Mouse (Mus musculus) layer of hippocampus, postnatal 14 days (tissue): ENCODE results near the gene Thbd. TPM values are rescaled to one million over a fixed set of nuclear protein-coding genes. Genes with fewer than 3 reads are reported as not detected.

Experiments used
- DNase-seq, 2 experiments: peaks; one replicate each; pipeline ENCODE4 v3.0.0; 2021 to 2022; ENCODE audit warnings: low spot score in 2 of 2, mixed read lengths in 1 of 2
- total RNA-seq, 2 experiments: library from RNA; stranded (reverse); gene quantifications; 2 replicates each; pipeline ENCODE4 v1.2.3; 2021

The Thbd gene
- total RNA-seq, 2 experiments from 2014 or later = 3.3 to 4.3 TPM

GRCm38 (mm10) chr2:148425709-148426382 lies 17.9 kb upstream of the Thbd start:
- no peak for DNase-seq

- no peak for DNase-seq
Observed at GRCm38 (mm10) chr2:148421706-148422105, 13.7 kb upstream of the Thbd start.

DNA sequence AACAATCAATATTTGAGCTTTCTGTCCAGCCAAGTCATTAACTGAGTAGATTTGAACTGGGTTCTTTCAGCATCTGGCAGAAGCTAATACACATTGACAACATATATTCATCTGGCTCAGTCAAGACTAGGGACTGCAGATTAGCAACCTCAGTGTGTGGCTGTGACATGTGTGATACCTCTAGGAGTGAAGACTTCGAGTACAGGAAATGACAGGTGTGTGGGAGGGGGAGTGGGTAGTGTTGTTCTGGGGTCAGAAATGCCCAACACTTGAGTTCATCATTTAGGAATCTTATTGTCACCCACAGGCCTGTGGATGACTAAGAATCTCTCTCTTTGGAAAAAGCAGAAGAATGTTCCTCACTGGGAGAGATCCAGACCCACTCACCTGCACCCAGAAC lies 13.1 kb upstream of the Thbd start:
- DNase-seq = no peak

GRCm38 (mm10) chr2:148419776-148420175 lies 11.8 kb upstream of the Thbd start:
- DNase-seq = no peak

DNA sequence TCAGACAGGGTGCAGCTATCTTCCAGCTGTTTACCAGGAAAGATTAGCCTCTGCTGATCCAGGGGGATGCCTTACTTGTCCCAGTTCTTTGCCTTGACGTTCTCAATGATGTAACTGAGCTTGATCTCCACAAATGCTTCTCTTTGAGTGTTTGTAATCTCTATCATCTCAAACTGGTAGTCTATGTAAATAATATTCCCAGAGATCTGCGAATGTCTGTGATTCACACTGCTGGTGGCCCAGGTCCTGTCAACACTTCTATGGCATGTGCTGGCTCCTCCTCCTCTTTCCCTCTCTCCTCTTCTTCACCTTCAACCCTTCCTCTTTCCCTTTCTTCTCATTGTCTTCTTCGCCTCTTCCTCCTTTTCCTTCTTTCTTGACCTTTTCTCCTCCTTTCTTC lies 11.2 kb upstream of the Thbd start:
- no peak for DNase-seq

DNA sequence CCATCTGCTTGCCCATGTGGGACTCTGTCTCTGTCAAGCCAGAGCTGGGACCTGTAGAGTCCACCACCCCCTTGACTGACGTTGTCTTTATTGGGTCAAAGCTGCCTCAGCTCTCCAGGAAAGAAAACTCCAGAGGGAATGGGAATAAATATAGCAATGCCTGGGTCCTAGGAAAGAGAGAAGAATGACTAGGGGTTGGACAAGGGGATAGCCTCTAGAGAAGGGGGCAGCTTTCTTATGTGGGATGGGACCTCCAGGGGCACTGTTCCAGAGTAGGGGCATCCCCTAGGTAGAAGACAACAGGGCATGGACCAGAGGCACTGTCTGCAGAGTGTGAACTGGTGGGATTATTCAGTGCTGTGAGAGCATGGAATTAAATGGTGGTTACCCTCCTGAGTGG lies 1.8 kb upstream of the Thbd start:
- DNase-seq = no peak

DNA sequence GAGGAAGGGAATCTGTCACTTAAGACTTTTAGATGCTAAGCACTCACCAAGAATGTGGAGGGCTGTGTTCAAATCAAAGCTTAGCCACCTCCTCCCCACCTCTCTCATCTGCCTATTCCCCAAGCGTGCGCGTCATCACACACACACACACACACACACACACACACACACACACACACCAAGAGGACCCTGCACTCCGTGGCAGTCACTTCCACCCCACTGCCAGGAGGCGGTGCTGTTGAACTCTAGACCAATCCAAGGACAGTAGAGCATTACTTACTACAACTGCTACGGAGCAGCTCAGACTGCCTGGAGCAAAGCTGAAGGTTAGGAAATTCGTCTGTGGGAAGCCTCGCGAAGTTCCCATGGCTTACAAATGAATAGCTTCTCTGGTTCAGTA lies 1.2 kb upstream of the Thbd start:
- peak; percentile 75 for DNase-seq

DNA sequence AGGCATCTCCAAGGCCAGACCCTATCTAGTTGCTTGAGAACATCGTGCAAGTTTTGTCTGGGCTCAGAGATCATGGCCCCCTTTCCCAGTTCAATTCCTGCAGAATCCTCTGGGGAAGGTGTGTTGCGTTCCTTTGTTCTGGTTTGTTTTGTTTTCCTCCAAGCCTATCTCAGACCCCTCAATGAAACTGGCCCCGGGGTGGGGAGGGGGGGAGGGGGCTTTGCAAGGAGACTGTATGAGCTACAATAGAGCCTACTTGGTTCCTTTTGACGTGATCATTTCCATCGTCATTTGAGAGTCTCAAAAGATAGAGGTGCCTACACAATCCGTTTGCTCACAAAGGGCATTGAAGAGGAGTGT lies 753 bp upstream of the Thbd start:
- DNase-seq = no peak

GRCm38 (mm10) chr2:148406971-148407869 lies 768 bp downstream of the Thbd start:
- DNase-seq = no peak

DNA sequence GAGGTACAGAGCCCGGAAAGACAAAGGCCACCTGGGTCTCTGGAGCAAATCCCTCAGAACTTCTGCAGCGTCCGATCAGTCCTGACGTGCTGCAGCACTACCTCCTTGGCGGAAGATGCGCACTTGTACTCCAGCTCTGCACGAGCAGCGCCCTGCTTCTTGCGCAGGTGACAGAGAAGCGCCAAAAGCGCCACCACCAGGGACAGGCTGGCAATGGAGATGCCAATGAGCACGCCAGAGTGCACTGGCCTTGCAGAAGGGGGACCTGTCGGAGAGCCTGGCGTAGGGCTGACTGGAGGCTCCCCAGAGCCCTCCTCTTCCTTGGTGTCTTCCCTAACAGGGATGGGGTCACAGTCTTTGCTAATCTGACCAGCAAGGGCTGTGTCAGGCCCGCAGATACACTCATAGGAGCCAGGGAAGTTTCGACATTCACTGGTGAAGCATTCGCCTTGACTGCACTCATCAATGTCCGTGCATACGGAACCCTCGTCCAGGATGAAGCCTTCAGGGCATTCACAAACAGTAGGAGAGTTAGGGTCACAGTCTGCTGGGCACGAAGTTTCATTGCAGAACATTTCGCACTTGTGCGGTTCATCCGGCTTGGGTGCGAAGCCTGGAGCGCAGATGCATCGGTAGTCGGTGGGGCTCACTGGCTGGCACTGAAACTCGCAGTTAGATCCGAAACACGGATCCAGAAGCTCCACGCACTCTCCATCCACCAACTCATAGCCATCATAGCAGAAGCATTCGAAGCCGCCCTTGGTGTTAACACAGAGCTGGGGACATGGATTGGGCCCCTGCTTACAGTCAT lies 1.6 kb downstream of the Thbd start:
- DNase-seq = no peak

DNA sequence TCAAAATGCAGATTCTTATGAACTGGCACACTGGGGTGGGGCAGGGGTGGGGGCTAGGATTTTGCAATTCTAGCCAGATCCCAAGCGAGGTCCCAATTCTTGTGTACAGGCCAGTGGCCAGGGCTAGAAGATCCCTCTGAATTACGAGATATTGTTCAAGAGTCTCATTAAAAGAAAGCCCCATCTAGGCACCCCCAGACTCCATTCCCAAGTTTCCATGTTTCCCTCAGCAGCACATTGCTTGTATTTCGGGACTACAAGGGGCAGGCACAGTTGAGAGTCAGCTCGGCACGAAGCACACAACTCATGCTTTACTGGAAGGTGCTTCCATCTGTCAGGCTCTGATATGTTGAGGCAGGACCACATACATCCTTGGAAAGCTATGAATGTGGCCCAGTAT lies 3.1 kb downstream of the Thbd start:
- DNase-seq = no peak

DNA sequence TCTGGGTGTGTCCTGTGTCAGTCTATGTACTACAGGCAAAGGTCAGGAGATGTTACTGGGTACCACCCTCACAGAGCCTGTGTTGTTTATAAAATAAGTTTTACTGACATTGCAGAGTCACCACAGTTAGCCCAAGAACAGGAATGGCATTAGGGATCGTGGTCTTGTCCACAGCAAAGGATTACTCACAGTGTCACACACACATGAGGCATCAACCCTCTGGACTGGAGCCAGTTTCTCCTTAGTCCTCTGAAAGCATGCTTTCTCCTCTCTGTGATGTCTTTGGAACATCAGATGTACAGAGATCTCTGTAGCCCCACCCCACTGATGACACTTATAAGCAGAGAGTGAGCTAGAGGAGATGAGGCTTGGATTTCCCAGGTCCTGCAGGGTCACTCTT lies 5.8 kb downstream of the Thbd start:
- DNase-seq = no peak

- DNase-seq = no peak
Observed at GRCm38 (mm10) chr2:148398901-148399685, 8.9 kb downstream of the Thbd start.

- DNase-seq = no peak
Observed at GRCm38 (mm10) chr2:148397784-148398100, 10.2 kb downstream of the Thbd start.

DNA sequence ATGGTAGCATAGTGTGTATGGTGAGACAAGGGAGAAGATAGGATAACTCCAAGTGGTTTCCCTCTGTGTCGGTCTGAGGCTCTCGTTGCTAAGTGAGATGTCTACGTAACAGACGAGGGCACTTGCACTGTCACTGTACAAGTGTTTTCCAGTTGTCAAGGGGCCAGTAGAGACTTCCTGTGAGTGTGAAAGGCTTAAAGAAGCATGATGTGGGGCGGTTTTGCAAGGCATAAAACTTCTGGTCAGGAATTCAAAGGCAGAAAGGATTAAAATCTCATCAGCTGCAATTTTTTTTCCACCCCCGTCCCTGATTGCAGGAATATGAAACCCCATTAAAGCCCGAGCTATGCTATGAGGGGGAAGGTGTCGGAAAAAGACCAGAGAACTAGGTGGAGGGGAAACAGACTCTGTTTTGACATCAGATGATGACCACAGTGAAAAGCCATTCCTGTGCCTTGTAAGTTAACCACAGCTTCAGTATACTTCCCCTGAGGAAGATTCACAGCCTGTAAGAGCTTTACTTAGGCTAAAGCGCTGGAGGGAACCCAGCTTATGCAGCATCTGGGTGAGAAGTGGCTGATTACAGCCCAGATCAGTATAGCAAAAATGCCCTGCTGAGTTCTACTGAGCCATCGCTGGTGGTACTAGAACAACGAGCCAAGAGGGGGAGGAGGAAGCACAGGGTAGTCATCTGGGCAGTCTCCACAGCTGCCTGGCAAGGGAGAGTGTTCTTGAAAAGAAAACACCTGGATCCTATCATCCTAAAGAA lies 10.8 kb downstream of the Thbd start:
- DNase-seq = no peak

DNA sequence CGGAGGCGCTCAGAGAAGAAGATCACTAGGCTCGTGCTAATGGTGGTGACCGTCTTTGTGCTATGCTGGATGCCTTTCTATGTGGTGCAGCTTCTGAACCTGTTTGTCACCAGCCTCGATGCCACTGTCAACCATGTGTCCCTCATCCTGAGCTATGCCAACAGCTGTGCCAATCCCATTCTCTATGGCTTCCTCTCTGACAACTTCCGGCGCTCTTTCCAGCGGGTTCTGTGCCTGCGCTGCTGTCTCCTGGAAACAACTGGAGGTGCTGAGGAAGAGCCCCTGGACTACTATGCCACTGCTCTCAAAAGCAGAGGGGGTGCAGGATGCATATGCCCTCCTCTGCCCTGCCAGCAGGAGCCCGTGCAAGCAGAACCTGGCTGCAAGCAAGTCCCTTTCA lies 11.8 kb downstream of the Thbd start:
- no peak for DNase-seq

DNA sequence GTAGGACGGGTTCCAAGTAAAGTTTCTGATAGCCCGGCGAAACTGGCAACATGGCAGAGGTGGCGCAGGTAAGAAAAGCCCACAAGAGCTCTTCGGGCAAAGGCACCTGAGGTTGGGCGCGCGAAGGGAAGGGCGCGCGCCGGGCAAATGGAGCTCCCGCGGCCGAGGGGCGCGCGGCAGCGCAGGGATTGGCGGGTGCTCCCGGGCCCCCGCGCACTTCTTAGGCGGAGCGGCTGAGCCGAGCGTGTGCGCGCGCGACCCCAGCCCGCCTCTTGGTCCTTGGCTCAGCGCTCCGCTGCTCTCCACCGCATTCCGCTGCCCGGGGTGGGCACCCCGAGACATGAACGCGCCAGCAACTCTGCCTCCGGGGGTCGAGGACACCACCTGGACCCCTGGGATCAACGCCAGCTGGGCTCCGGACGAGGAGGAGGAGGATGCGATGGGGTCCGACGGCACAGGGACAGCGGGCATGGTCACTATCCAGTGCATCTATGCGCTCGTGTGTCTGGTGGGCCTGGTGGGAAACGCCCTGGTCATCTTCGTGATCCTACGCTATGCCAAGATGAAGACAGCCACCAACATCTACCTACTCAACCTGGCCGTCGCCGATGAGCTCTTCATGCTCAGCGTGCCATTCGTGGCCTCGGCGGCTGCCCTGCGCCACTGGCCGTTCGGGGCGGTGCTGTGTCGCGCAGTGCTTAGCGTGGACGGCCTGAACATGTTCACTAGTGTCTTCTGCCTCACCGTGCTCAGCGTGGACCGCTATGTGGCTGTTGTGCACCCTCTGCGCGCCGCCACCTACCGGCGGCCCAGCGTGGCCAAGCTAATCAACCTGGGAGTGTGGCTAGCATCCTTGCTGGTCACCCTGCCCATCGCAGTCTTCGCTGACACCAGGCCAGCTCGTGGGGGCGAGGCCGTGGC lies 12.6 kb downstream of the Thbd start, which contains the start of gene Sstr4:
TSS of gene Sstr4 (plus strand) at position 214 of the 921 bp plus-strand sequence.
- DNase-seq = peak; percentile 62 to 75

- no peak for DNase-seq
Observed at GRCm38 (mm10) chr2:148393846-148394245, 14.1 kb downstream of the Thbd start.

- no peak for DNase-seq
Observed at GRCm38 (mm10) chr2:148393149-148393548, 14.8 kb downstream of the Thbd start.
